Mouse (Mus musculus) cerebellum, postnatal 25 days (tissue): ENCODE results near the gene Lama4.

Experiments
- DNase-seq, 2 experiments: peaks; one replicate each; pipeline ENCODE4 v3.0.0; 2021; ENCODE audit warnings: mixed read lengths in 2 of 2

Gene Lama4

GRCm38 (mm10) chr10:39056050-39056449, 90.7 kb downstream of the Lama4 start:
- no peak for DNase-seq

DNA sequence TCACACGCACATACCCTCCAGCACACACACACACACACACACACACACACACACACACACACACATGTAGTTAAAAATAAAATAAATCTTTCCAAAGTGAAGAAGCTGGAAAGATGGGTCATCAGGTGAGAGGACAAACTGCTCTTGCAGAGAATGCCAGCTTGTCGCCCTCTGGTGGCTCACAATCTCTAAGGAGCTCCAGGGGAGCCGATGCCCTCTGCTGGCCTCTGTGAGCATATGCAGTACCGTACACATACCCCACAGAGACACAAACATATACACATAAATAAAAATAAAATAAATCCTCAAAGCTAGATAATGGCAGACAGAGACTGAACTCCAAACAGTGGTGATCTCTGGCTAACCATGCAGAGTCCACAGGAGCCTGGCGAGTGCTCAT, 99.4 kb downstream of the Lama4 start:
- DNase-seq = no peak

DNA sequence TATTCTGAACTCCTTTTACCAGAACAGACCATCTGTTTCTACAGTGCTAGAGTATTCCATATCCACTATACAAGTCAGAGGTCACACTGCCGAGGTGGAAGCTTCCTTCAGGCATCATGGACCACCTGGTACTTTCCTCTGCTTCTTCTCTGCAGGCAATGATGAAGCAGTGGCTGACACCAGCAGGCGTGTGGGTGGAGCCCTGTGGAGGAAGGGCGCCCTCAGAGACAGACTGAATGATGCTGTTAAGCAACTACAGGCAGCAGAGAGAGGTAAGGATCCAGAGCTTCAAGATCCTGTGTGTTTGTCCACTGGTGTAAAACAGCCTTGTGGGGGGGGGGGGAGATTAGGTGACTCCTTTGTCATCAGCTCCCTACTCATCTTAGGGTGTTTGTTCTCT, 100.1 kb downstream of the Lama4 start:
- DNase-seq = no peak

- no peak for DNase-seq
Measured at GRCm38 (mm10) chr10:39066061-39066460, 100.7 kb downstream of the Lama4 start.

DNA sequence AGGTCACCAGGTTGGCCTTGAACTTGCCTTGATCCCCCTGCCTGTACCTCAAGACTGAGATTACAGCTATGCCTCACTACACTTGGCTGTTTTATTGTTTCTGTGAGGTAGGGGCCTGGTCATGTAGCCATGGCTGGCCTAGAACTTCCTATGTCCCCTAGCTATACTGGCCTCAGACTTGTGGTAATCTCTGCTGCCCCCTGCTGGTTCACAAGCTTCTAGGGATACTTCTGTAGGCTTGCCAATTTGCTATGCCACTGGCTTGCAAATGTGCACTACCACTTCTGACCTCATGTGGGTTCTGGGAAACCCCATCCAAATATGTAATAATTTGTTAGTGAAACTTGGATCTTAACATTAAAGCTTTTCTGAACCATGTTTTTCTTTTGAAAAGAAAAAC, 101.6 kb downstream of the Lama4 start:
- peak; percentile 24 to 61 for DNase-seq

- no peak for DNase-seq
Measured at GRCm38 (mm10) chr10:39072048-39072447, 106.7 kb downstream of the Lama4 start.

- peak; percentile 31 to 63 for DNase-seq
Measured at GRCm38 (mm10) chr10:39096981-39097380, 131.7 kb downstream of the Lama4 start.

GRCm38 (mm10) chr10:39098746-39099145, 133.4 kb downstream of the Lama4 start:
- DNase-seq = no peak

- no peak for DNase-seq
Measured at GRCm38 (mm10) chr10:39104803-39105449, 139.6 kb downstream of the Lama4 start.

GRCm38 (mm10) chr10:39106413-39106812, 141.1 kb downstream of the Lama4 start:
- DNase-seq = no peak

- DNase-seq = no peak
Measured at GRCm38 (mm10) chr10:39106935-39107334, 141.6 kb downstream of the Lama4 start.

DNA sequence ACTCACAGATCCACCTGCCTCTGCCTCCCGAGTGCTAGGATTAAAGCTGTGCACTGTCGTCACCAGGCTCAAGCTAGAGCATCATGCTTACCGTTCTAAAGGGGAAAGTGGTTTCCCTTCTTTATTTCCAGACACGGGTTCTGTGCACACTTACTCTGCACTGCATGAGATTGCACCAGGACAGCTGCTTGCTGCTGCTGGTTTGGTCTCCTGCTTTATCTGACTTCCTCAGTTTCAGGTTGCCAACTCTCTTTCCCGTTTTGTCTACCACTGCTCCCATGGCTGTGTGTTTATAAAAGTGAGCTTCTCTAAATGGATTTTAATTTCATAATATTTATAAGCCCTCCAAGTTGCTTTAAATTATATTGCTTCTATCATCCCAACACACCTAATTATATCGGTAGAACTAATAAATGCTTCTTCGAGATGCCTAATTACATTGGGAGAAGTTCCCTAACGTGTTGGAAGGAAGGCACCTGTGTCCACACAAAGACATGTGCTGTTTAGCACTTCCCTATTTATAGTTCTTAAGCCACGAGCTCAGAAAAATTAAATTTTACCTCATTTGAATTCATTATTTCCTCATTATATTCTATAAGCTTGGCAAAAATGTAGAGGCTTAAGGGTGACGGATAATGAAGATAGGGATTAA, 143.6 kb downstream of the Lama4 start:
- DNase-seq = no peak

- DNase-seq = no peak
Measured at GRCm38 (mm10) chr10:39109489-39109874, 144.2 kb downstream of the Lama4 start.

DNA sequence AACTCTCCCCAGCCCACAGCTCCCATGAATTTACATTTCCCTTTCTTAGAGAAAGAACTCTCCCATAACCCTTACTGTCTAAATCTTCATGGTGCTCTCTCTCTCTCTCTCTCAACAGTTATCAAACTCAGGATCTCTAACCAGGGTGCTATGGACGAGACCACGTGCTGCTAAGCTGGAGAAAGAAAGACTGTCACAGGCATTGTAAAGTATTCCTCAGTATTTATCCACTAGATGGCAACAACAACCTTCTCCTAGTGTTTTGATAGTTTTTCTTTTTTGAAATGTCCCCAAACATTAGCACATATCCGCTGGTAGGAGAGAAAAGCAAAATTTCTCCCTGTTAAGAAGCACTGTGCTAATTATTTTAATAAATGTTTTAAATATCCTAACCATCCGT, 156.1 kb downstream of the Lama4 start:
- no peak for DNase-seq

- DNase-seq = peak; percentile 94 to 95
Measured at GRCm38 (mm10) chr10:39133462-39134310, 168.4 kb downstream of the Lama4 start, which contains the start of the genes Fam229b and Tube1. TSS of gene Fam229b (minus strand) at chr10:39133914. TSS of gene Tube1 (plus strand) at chr10:39133976.

- DNase-seq = no peak
Measured at GRCm38 (mm10) chr10:39137766-39138165, 172.5 kb downstream of the Lama4 start.

DNA sequence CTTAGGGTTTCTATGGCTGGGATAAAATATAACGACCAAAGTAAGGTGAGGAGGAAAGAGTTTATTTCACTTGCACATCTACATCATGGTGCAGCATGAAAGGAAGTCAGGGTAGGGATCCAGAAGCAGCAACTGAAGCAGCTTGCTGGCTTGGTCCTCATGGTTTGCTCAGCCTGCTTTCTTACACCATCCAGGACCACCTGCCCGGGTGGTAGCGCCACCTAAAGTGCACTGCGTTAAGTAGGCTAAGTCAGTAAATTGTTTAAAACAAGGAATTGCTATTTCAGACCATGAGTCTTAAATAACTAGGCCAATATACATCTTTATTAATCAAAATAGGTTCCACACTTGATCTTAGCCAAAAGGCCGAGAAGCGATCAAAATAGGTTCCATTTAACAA, 173.4 kb downstream of the Lama4 start:
- no peak for DNase-seq

DNA sequence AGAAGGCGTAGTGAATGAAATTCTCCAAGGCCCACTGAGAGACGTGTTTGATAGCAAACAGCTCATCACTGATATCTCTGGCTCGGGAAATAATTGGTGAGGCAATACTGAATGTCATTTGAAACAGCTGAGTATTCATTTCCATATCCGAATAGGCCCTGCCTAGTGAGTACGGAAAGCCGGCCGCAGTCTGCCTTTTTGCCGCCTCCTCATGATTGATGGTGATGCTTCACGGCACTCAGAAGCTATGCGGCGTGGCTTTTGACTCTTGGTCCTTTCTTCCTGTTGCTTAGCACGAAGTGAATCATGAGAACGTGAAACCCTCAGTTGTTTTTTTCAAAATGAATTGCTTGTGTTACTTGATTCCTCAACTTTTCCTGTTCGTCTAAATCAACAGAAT, 175.5 kb downstream of the Lama4 start:
- DNase-seq = no peak

DNA sequence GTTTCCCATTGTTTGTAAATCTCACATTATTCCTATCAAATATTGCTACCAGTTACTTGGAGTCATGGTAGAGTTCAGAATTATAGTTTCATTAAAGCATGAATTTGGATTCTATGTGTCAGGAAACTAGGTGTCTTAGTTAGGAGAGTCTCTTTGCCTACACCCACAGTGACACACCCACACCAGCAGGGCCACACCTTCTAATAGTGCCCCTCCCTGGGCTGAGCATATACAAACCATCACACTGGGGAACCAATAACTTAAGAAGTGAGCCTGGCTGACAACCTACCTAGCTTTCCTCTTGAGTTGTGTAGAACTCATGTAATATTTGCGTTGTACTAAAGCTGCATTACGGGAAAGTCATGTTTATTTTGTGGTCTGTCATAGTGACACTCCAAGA, 176.1 kb downstream of the Lama4 start:
- no peak for DNase-seq

- no peak for DNase-seq
Measured at GRCm38 (mm10) chr10:39142216-39142615, 176.9 kb downstream of the Lama4 start.

- DNase-seq = no peak
Measured at GRCm38 (mm10) chr10:39156719-39157118, 191.4 kb downstream of the Lama4 start.

GRCm38 (mm10) chr10:39157321-39157720, 192.0 kb downstream of the Lama4 start:
- no peak for DNase-seq

DNA sequence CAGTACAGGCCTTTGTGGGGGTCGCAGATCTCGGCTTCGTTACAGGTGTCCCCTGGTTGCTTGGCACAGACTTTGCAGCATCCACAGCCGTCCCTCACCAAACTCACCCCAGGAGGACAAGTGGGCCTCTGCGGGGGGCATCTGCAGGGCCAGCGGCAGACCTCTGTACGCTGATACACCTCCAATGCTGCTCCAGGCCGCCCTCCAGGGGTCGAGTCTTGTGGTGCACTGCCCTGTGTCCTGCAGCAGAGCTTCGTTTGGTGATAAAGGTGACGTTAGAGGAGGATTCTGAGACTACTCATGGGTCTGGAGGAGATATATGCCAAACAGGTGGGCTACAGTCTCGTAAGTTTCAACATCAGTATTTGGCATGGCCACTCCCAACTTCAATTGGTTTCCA, 193.0 kb downstream of the Lama4 start:
- DNase-seq = no peak
